Mouse (Mus musculus) spleen, postnatal 14 days (tissue): ENCODE results near the gene Camkk1.

ENCODE experiments used
- DNase-seq, 2 experiments: peaks; one replicate each; pipeline ENCODE4 v3.0.0; 2021 to 2022; ENCODE audit warnings: low spot score in 2 of 2

Camkk1 gene

DNA sequence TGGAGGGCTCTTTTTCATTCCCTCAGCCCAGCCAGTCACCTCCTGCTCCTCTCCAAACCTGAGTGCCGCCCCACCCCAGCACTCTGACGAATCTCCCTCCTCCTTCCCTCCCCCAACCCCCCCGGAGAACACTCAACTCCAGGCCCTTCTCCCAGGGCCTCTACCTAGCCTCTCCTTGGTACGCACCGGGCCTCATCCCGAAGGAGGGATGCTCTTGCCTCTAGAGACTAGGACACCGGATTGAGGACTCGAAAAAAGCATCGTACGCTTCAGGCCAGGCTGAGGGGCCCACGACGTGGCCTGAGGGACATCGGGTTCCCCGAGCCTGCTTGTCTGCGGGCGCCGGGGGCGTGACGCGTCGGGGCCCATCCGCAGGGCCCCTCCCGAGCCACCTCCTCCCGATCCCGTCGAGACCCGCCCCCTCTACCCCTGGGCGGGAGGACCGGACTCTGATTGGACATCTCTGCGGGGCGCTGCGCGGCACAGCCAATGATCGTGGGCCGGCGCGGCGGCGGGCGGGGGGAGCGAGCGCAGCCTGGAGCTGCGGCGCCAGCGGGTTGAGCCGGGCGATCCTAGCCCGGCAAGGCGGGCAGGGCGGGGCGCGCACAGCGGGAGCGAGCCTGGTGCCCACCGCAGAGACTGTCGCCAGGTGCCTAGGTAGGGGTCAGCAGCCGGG, at the start of gene Camkk1:
Camkk1 (plus strand) TSS at position 538 of the 676 bp plus-strand sequence.
- DNase-seq: peak; percentile 69 to 72

DNA sequence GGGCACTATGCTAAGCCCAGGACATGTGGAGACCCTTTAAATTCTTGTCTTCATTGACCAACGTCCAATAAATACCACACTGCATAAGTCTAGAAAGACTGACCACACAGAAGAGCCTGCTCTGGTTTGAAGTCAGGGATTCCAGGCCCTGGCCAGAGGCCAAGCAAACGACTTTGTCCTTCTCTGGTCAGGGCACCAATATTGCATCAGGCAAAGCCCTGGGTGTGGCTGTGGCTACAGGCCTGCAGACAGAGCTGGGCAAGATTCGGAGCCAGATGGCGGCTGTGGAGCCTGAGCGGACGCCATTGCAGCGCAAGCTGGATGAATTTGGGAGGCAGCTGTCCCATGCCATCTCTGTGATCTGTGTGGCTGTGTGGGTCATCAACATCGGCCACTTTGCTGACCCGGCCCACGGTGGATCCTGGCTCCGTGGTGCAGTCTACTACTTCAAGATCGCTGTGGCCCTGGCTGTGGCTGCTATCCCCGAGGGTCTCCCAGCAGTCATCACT, 43.8 kb upstream of the Camkk1 start:
- no peak for DNase-seq

DNA sequence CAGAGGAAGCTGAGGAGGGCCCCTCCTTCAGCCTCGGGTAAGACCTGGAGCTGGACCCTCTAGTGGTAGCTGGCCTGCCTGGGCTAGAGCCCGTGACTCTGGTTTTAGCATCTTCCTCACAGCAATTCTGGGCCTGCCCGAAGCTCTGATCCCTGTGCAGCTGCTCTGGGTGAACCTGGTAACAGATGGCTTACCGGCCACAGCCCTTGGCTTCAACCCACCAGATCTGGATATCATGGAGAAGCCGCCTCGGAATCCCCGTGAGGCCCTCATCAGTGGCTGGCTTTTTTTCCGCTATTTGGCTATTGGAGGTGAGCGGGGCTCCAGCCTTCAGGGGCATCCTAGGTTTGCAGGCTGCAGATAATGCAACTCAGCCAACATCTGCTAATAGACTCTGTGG, 36.3 kb upstream of the Camkk1 start:
- no peak for DNase-seq

DNA sequence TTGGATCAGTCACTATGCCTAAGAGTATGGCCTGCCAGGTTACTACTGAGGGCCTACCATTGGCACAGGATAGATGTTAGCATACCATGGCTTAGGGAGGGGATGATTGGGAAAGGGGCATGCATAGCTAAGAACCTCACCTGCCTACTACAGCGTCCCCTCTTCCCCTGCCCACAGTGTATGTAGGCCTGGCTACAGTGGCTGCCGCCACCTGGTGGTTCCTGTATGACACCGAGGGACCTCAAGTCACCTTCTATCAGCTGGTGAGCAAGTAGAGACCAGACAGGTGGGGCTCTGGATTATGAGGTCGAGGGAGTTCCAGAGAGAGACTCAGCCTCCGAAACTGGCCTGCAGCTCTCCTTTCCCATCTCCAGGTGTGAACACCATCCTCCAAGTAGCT, 35.5 kb upstream of the Camkk1 start:
- no peak for DNase-seq

DNA sequence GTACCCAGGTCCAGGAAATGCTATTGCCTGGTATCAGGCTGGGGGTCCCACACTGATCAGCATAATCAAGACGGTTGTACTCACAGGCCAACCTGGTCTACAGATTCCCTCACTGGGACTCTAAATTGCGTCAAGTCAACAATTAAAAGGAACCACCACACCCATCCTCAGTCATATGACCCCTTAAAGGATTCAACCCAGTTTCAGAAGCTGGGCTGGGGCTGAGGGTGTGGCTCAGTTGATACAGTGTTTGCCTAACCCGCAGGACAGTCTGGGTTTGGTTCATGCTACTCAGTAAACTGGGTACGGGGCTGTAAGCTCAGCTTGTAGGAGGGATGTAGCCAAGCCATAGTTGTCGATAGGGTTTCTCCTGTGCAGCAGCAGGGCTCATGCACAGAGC, 32.1 kb upstream of the Camkk1 start:
- DNase-seq: no peak

DNA sequence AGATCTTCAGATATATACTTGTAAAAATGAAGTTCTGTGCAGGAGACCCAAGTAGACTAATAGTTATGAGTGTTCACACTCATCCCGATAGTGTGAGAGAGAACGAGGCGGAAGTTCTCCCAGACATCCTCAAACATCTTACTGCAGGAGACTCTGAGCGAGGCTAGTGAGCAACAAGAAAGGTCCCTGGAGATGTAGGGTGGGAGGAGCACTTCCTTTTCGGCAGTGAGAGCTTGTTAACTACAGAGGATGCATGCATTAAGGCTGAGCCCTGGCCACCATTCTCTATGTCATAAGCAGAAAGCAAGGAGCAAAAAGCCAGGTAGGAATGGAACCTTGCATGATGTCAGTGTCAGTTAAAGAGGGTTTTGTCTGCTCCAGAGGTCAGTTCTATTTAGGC, 31.6 kb upstream of the Camkk1 start:
- no peak for DNase-seq

DNA sequence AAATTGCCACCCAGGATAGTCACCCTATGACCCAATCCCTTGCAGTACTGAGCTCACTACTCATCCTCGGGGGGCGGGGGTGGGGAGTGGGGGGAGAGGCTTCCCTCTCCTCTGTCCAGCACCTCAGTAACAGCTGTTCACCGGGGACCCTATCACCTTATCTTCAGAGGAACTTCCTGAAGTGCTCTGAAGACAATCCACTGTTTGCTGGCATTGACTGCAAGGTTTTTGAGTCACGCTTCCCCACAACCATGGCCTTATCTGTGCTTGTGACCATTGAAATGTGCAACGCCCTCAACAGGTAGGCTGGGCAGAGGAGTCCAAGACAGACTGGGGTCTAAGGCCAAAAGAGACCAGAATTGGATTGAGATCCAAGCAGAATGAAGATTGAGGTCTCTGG, 31.0 kb upstream of the Camkk1 start:
- no peak for DNase-seq

DNA sequence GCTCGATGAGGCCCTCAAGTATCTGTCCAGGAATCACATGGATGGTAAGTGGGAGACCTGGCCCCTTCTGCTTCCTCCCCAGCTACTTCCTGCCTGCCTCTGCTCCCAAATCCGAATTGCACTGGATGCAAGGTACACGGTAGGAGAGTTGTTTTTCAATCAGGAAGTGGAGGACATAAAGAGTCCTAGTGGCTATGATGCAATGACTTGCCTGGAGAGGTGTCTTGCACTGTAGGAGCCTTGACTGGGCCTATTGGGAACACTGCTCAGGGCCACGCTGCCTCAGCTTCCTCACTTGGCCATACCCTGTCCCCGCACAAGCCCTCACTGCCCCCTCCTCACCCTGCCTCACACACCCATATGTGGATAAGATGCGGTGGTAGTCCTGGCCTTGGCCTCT, 29.8 kb upstream of the Camkk1 start:
- no peak for DNase-seq

DNA sequence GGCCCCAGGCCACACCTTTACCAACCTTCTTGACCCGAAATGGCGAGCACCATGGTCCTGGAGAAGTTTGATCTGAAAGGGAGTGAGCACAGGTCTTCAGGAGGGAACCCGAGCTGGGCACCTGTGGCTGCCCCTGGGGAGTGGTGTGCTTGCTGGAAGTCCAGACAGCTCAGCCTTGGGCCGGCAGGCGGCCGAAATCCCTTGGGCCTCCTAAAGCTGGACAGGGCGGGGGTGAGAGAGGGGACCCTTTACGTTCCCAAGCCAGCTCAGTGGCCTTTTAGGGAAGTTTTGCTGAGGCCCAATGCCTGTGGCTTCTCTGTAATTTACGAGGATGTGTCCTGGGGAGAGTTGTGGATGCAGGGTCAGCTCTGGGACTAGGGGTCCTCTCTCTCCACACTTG, 28.1 kb upstream of the Camkk1 start:
- DNase-seq: no peak

DNA sequence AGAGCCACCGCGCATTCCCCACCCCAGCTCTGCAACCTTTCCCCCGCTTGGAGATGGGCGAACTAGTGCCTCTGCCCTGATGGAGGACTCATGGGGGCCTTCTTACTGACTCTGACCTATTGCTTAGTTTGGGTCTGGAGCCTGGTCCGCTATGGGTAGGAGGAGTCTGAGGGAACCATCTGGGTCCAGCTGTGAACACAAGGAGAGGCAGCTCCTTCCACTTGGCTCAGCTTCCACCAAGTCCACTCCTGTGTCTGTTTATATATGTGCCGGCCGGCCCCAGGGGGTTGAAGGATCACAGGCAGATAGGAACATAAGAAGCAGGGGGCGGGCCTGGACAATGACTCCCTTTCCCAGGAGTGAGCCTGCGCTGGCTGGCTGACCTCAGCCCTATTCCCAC, 26.8 kb upstream of the Camkk1 start:
- DNase-seq: no peak

DNA sequence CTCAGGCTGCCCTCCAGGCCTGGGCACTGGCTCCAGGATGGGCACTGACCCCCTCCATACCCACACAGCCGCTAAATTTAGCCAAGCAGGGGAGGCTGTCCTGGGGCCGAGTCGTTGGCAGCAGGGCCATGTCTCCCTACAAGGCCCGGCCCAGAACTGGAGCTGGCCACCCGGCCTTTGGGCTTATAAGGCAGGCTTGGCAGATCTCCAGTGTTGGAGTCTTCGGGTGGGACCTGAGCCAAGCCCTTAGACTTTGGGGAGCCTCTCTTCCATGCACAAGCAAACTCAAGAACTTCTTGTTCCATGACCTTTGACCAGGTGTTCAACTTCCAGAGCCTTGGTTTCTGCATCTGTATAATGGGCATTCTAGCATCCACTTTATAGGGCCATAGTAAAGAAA, 22.5 kb upstream of the Camkk1 start:
- DNase-seq: no peak

DNA sequence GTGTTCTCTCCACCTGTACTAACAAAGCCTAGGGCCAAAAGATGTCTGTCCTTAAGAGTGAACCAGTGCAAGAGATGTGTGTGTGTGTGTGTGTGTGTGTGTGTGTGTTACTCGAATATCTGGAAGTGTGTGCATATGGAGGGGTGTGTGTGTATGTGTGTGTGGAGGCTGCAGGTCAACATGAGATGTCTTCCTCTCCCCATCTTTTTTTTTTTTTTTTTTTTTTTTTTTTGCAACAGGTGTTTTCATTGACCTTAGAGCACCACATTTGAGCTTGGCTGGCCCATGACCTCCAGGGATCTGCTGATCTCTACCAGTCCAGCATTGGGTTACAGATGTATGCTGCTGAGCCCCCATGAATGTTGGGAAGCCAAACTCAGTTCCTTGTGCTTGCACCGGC, 22.0 kb upstream of the Camkk1 start:
- DNase-seq: no peak

DNA sequence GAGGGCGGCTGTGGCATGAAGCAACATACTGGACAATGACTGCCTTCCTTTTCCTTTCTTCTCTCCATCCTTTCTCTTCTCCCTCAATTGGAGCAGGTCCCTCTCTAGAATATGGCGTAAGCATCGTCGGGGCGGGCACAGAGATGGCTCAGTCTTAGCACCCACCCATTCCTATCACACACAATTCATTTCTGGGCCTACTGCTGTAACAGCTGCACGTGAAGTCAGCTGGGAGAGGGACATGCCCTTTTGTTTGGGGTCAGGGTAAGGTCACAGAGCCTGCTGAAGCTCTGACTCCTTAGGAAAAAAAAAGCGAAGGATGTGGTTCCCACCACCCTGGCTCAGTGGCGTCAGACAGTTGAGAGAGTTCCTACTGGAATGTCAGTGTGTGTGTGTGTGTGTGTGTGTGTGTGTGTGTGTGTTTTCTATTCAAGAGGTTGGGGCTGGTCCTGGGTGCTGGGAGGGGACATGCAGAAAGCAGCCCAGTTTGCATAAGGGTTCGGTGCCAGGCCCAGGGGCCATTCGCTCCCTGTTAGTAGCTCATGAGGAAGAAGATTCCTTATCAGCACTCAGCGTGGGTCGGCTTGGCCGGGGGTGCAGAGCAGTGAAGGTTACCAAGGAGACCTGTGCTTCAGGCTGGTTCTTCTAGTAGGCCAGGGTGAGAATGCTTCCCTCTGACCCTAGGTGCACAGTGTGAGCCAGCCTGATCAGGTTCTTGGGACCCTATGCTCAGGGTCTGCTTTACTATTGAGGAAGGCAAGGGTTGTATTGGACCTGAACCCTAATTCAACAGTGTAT, 21.1 kb upstream of the Camkk1 start:
- DNase-seq: no peak

DNA sequence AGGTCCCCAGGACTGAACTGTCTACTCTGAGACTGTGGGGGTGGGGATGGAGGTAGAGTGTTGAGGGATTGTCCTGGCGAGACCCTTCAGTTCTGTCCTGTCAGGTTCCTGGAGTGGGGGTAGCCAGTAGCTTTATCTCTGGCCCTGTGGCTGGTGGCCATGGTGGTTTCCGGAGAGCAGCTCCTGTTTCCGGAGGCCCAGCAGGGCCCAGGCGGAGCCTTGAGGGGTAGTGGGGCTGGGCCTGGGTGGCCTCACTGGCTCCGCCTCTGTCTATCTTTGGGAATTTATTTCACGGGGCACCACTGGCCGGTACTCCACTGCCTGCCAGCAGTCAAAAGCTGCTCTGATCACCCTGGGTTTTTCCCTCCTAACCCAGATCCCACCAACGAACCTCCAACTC, 20.0 kb upstream of the Camkk1 start, which contains the start of gene P2rx1:
P2rx1 (plus strand) TSS at position 333 of the 400 bp plus-strand sequence.
- DNase-seq: no peak

DNA sequence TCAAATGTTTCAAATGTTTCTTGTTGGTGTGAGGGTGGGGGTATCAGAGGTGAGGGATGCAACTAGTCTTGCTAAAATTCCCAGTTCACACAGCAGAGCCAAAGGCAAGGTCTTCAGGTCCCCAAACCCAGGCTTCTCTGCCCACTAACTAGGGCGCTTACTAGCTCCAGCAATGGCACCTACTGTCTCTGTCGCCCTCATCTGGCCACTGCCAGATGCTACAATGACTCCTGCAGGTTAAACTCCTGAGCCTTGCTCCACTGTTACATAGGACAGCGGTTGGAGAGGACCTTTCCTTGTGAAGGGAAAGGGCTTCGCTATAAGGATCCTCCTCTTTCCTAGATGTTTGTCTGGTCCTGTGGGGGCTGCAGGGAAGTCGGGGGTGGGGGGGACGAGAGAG, 17.8 kb upstream of the Camkk1 start:
- peak; percentile 37 to 65 for DNase-seq

DNA sequence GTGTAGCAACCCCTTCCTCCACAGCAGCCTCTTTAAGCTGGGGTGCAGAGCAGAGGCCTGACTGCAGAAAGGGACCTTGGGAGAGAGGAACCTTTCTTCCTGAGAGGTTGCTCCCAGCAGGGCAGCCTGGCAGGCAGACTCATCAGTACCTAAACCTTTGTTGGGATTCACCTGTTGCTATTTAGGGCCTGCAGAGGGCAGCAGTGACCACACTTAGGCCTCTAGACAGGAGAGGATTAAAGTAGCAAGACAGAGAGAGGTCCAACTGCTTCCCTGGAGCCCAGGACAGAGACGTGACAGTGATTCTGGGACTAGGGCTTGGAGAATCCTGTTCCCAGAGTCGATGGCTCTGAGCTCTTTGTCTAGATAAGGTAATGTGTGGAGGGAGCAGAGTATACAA, 12.4 kb upstream of the Camkk1 start:
- DNase-seq: peak in 1 of 2 experiments; percentile 33

DNA sequence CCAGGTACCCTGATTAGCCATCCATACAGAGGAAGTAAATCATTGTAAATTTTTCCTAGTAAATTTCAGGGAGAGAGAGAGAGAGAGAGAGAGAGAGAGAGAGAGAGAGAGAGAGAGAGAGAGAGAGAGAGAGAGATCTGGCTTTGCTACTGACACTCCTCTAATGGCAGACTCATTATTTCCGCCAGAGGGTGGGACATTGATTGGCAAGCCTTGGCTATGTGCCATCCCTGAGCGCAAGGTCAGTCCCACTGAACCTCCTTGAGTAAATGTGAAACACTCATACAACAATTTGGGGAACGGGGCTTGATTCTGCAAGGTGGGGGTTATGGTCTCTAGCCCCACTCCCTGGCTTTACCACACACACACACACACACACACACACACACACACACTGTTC, 11.7 kb upstream of the Camkk1 start:
- DNase-seq: no peak

DNA sequence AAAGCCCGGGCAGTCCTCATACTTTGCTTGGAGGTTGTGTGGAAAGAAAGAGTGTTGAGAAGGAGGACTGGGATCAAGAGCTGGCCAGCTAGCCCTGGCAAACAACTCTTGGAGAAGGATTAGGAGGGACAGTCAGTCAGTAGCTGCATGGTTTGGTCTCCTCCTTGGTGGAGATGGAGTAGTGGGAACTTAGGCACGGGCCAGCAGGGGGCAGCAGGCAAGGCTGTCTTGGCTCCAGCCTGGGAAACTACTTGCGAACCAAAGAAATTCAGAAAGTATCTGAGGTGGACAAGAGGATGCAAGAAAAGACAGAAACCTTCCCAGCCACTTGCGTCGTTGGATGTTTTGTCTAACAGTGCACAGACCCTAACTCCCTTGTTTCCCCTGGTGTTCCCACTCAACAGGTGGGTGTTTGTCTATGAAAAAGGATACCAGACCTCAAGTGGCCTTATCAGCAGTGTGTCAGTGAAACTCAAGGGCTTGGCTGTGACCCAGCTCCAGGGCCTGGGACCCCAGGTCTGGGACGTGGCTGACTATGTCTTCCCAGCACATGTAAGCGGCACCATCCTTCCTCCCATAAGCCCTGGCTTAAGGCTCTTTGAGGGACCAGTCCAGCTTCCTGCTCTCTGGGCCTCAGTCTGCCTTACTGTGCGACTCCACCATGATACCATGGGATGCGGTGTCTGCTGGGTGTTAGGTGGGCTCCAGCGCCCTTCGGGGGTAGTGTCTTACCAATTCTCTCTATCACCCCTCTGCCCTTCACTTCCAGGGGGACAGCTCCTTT, 10.9 kb upstream of the Camkk1 start:
- DNase-seq: peak in 1 of 2 experiments; percentile 61

DNA sequence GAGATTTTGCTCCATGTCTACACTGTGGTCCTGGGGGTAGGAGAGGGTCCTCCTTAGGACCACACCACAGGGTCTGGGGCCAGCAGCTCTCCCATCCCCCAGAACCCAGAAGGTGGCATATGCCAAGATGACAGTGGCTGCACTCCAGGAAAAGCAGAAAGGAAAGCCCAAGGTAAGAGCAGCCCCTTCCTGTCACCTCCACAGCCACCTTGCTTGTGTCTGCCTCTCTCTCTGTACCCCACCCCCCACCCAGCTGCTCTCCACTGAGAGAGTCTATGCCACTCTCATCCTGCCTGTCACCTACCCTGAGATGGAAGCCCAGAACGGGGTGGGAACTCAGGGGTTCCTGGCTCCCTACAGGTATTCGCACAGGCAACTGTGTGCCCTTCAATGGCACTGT, 10.0 kb upstream of the Camkk1 start:
- no peak for DNase-seq

DNA sequence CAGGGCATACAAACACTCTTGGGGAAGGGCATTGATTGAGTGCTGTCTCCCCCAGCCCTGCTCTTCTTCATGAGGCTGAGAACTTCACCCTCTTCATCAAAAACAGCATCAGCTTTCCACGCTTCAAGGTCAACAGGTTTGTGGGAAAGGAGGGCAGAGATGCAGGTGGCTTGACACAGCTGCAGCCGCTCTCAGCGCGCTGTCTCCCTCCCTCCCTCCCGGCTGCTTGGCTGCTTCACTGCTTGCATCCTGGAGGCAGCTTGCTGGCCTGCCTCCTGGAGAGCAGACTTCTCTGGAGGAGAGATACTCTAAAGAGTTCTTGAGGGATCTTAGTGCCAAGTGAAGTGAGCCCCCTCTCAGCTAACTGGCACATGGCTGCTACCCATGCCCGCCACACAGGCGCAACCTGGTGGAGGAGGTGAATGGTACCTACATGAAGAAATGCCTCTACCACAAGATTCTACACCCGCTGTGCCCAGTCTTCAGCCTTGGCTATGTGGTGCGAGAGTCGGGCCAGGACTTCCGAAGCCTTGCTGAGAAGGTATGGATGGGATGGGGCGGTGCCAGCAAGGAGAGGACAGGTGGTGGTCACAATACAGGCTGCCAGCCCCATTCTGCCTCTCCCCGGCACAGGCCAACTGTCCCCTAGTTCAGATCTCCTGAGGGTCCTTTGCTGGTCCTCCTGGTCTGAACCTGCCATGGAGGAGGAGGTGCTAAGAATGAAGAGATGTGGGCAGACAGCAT, 9.1 kb upstream of the Camkk1 start:
- no peak for DNase-seq

DNA sequence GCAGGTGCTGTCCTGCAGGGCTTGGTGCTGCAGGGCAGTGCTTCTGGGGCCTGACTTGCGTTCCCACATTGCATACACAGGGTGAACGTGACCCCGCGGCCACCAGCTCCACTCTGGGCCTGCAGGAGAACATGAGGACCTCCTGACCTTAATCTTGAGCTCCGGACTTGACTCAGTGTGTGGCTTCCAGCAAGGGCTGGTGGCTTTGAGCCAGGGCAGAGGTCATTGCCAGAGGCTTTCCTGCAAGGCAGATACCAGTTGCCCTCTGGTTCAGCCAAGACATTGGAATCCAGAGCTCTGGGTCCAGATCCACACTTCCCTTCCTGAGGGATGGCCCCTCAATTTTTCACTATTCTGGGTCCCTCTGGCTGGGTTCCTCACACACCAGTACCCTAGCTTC, 4.8 kb upstream of the Camkk1 start:
- DNase-seq: no peak
